Mouse (Mus musculus): ENCODE measurements around the gene Amn.

DNA sequence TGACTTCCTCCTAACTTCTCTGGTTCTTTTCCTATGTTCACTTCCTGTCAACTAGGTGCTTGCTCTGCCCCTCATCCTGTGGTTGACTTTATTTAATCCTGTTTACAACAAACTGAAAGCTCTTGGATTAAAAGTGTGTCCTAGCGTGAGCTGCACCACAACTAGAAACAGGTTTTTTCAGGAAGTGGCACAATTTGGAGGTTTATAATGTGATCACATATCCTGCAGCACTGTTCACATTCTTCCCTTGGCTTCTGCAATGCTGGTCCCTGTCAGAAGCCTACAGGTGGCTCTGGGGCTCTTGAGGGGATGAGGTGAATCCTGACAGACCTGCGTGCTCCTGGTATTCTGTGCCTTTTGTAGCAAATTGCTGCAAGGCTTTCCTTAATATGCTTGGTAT, 40.1 kb upstream of the Amn start:
- TF ChIP-seq CTCF (IDR thresholded peaks at IDR 0.05; ENCODE audit: control insufficient read depth, insufficient read depth, insufficient read length) (no peak), CEBPB (IDR thresholded peaks at IDR 0.05; ENCODE audit: low read depth) (no peak), USF1 (IDR thresholded peaks at IDR 0.05; ENCODE audit: low read depth) (no peak), MYOD1 (IDR thresholded peaks at IDR 0.05; ENCODE audit: control insufficient read depth, insufficient read length, low read depth) (no peak), MYOG (IDR thresholded peaks at IDR 0.05; ENCODE audit: control insufficient read depth, extremely low read depth, insufficient read length) (no peak), MAX (IDR thresholded peaks at IDR 0.05) (no peak), FOSL1 (IDR thresholded peaks at IDR 0.05; ENCODE audit: insufficient read depth, low read length, poor library complexity, severe bottlenecking) (no peak)
